Mouse (Mus musculus): ENCODE data around the gene Rnf208. TPM values are rescaled to one million over a fixed set of nuclear protein-coding genes. Genes with fewer than 3 reads are reported as not detected.
A peak's percentile ranks its signal among the peaks of the same experiment; 100 is the strongest.

The Rnf208 gene
- total RNA-seq, 1 experiment from 2014 or later = 7.4 TPM

- peak; percentile 95 for DNase-seq
Observed at GRCm38 (mm10) chr2:25224766-25225752, 17.0 kb upstream of the Rnf208 start.

GRCm38 (mm10) chr2:25225811-25226379, 16.2 kb upstream of the Rnf208 start:
- DNase-seq = no peak

GRCm38 (mm10) chr2:25226864-25227263, 15.2 kb upstream of the Rnf208 start:
- DNase-seq = no peak

GRCm38 (mm10) chr2:25227406-25227805, 14.6 kb upstream of the Rnf208 start:
- DNase-seq = no peak

- peak; percentile 83 for DNase-seq
Observed at GRCm38 (mm10) chr2:25228431-25228889, 13.6 kb upstream of the Rnf208 start.

- DNase-seq = no peak
Observed at GRCm38 (mm10) chr2:25228995-25229530, 13.0 kb upstream of the Rnf208 start.

GRCm38 (mm10) chr2:25229582-25229981, 12.5 kb upstream of the Rnf208 start:
- no peak for DNase-seq

- no peak for DNase-seq
Observed at GRCm38 (mm10) chr2:25230581-25230980, 11.5 kb upstream of the Rnf208 start.

- DNase-seq = no peak
Observed at GRCm38 (mm10) chr2:25231038-25231437, 11.0 kb upstream of the Rnf208 start.

- no peak for DNase-seq
Observed at GRCm38 (mm10) chr2:25233421-25233820, 8.6 kb upstream of the Rnf208 start.

- no peak for DNase-seq
Observed at GRCm38 (mm10) chr2:25234050-25234449, 8.0 kb upstream of the Rnf208 start, which contains the start of gene Slc34a3. Slc34a3 (minus strand) TSS chr2:25234364.

GRCm38 (mm10) chr2:25234551-25235220, 7.4 kb upstream of the Rnf208 start:
- no peak for DNase-seq

GRCm38 (mm10) chr2:25236614-25237013, 5.4 kb upstream of the Rnf208 start, which contains the start of gene Rnf224:
Rnf224 (minus strand) TSS chr2:25236787.
- DNase-seq = no peak

GRCm38 (mm10) chr2:25237522-25237921, 4.5 kb upstream of the Rnf208 start:
- DNase-seq = no peak

- no peak for DNase-seq
Observed at GRCm38 (mm10) chr2:25238106-25238505, 3.9 kb upstream of the Rnf208 start.

- no peak for DNase-seq
Observed at GRCm38 (mm10) chr2:25239766-25240165, 2.3 kb upstream of the Rnf208 start.

- DNase-seq = no peak
Observed at GRCm38 (mm10) chr2:25240310-25240709, 1.7 kb upstream of the Rnf208 start.

- peak; percentile 79 for DNase-seq
Observed at GRCm38 (mm10) chr2:25240723-25241437, 1.2 kb upstream of the Rnf208 start.

- no peak for DNase-seq
Observed at GRCm38 (mm10) chr2:25241438-25241775, 648 bp upstream of the Rnf208 start.

- no peak for DNase-seq
Observed at GRCm38 (mm10) chr2:25243342-25243741, 1.3 kb downstream of the Rnf208 start.

GRCm38 (mm10) chr2:25244144-25244543, 2.1 kb downstream of the Rnf208 start:
- DNase-seq = no peak

All from adrenal gland, postnatal 25 days (tissue).